Mouse (Mus musculus) T-helper 1 cell (primary cell): ENCODE measurements around the gene H1foo.

Source experiments
- in situ Hi-C: fragments of 300-600 bp; cut with MboI, MseI; formaldehyde crosslinking; loops from one replicate; pipeline ENCODE4 v1.15.1; 2025; ENCODE audit warnings: high pct_unique_total_duplicates

The H1foo gene

GRCm38 (mm10) chr6:115927292-115928242 is 17.2 kb upstream of the H1foo start:
- in situ Hi-C loops: no loop called here

GRCm38 (mm10) chr6:115930018-115930417 is 14.7 kb upstream of the H1foo start:
- in situ Hi-C loops: no loop called here

- in situ Hi-C loops: no loop called here
These were observed 13.1 kb upstream of the H1foo start, which contains the start of gene Rho for GRCm38 (mm10) chr6:115931639-115932038. Gene Rho, plus strand, starts transcription at chr6:115931748.

GRCm38 (mm10) chr6:115932391-115932790 is 12.3 kb upstream of the H1foo start:
- in situ Hi-C loops: no loop called here

- in situ Hi-C loops: no loop called here
These were observed 9.2 kb upstream of the H1foo start for GRCm38 (mm10) chr6:115935544-115935943.

- in situ Hi-C loops: no loop called here
These were observed 6.7 kb upstream of the H1foo start for GRCm38 (mm10) chr6:115938011-115938410.

- in situ Hi-C loops: no loop called here
These were observed 5.9 kb upstream of the H1foo start for GRCm38 (mm10) chr6:115938798-115939197.

GRCm38 (mm10) chr6:115940603-115941002 is 4.1 kb upstream of the H1foo start:
- in situ Hi-C loops: no loop called here

GRCm38 (mm10) chr6:115941128-115941527 is 3.6 kb upstream of the H1foo start:
- in situ Hi-C loops: no loop called here

- in situ Hi-C loops: no loop called here
These were observed 975 bp upstream of the H1foo start for GRCm38 (mm10) chr6:115943498-115944427.

- in situ Hi-C loops: no loop called here
These were observed 895 bp downstream of the H1foo start for GRCm38 (mm10) chr6:115945633-115946032.

- in situ Hi-C loops: no loop called here
These were observed 1.7 kb downstream of the H1foo start for GRCm38 (mm10) chr6:115946389-115946788.

GRCm38 (mm10) chr6:115954506-115955074 is 9.9 kb downstream of the H1foo start:
- in situ Hi-C loops: no loop called here

GRCm38 (mm10) chr6:115955169-115955568 is 10.4 kb downstream of the H1foo start:
- in situ Hi-C loops: no loop called here

- in situ Hi-C loops: no loop called here
These were observed 10.9 kb downstream of the H1foo start for GRCm38 (mm10) chr6:115955664-115956063.

GRCm38 (mm10) chr6:115956418-115956921 is 11.7 kb downstream of the H1foo start:
- in situ Hi-C loops: no loop called here

GRCm38 (mm10) chr6:115956922-115957601 is 12.3 kb downstream of the H1foo start:
- in situ Hi-C loops: no loop called here

GRCm38 (mm10) chr6:115957681-115958080 is 12.9 kb downstream of the H1foo start:
- in situ Hi-C loops: no loop called here

GRCm38 (mm10) chr6:115958445-115958844 is 13.7 kb downstream of the H1foo start:
- in situ Hi-C loops: no loop called here

- in situ Hi-C loops: no loop called here
These were observed 14.5 kb downstream of the H1foo start for GRCm38 (mm10) chr6:115959151-115959691.

GRCm38 (mm10) chr6:115960322-115960721 is 15.6 kb downstream of the H1foo start:
- in situ Hi-C loops: no loop called here
